Mouse (Mus musculus): Measurements from ENCODE around the gene Kremen1.

Gene Kremen1

GRCm38 (mm10) chr11:5263078-5263730, 1.8 kb upstream of the Kremen1 start:
- no peak for DNase-seq

- peak; percentile 52 to 56 for DNase-seq
These were observed 357 bp downstream of the Kremen1 start for GRCm38 (mm10) chr11:5260942-5261459.

- DNase-seq, result no peak
These were observed 1.3 kb downstream of the Kremen1 start for GRCm38 (mm10) chr11:5259944-5260598.

- no peak for DNase-seq
These were observed 3.3 kb downstream of the Kremen1 start for GRCm38 (mm10) chr11:5258036-5258435.

GRCm38 (mm10) chr11:5257151-5257862, 4.1 kb downstream of the Kremen1 start:
- DNase-seq, result no peak

- no peak for DNase-seq
These were observed 5.8 kb downstream of the Kremen1 start for GRCm38 (mm10) chr11:5255509-5256014.

- DNase-seq, result peak in 1 of 2 experiments; percentile 61
These were observed 7.3 kb downstream of the Kremen1 start for GRCm38 (mm10) chr11:5254016-5254415.

- peak in 1 of 2 experiments; percentile 65 for DNase-seq
These were observed 7.8 kb downstream of the Kremen1 start for GRCm38 (mm10) chr11:5253528-5253927.

- no peak for DNase-seq
These were observed 8.6 kb downstream of the Kremen1 start for GRCm38 (mm10) chr11:5252727-5253126.

GRCm38 (mm10) chr11:5251112-5251511, 10.2 kb downstream of the Kremen1 start:
- DNase-seq, result no peak

GRCm38 (mm10) chr11:5248200-5248599, 13.2 kb downstream of the Kremen1 start:
- DNase-seq, result no peak

GRCm38 (mm10) chr11:5245431-5245830, 15.9 kb downstream of the Kremen1 start:
- no peak for DNase-seq

- DNase-seq, result no peak
These were observed 16.6 kb downstream of the Kremen1 start for GRCm38 (mm10) chr11:5244749-5245130.

- no peak for DNase-seq
These were observed 17.3 kb downstream of the Kremen1 start for GRCm38 (mm10) chr11:5243812-5244748.

GRCm38 (mm10) chr11:5243208-5243607, 18.1 kb downstream of the Kremen1 start:
- DNase-seq, result no peak

GRCm38 (mm10) chr11:5242158-5242557, 19.2 kb downstream of the Kremen1 start:
- DNase-seq, result no peak

GRCm38 (mm10) chr11:5239706-5240690, 21.4 kb downstream of the Kremen1 start:
- DNase-seq, result no peak

GRCm38 (mm10) chr11:5219910-5220447, 41.4 kb downstream of the Kremen1 start:
- no peak for DNase-seq

GRCm38 (mm10) chr11:5219371-5219770, 42.0 kb downstream of the Kremen1 start:
- DNase-seq, result no peak

GRCm38 (mm10) chr11:5215401-5216187, 45.8 kb downstream of the Kremen1 start:
- peak in 1 of 2 experiments; percentile 31 for DNase-seq

Data from thymus, adult 18-20 months (tissue).